Mouse (Mus musculus) cerebellum, adult 8-10 months (tissue): ENCODE measurements at regions not wholly inside any gene's neighbourhood (a gene's known extent, or its start where the extent isn't known, plus 50 kb on each side); places are given as distances from the start of the nearest gene placed in this dataset.

ENCODE experiments used
- DNase-seq: peaks from one replicate; pipeline ENCODE4 v3.0.0; 2022

DNA sequence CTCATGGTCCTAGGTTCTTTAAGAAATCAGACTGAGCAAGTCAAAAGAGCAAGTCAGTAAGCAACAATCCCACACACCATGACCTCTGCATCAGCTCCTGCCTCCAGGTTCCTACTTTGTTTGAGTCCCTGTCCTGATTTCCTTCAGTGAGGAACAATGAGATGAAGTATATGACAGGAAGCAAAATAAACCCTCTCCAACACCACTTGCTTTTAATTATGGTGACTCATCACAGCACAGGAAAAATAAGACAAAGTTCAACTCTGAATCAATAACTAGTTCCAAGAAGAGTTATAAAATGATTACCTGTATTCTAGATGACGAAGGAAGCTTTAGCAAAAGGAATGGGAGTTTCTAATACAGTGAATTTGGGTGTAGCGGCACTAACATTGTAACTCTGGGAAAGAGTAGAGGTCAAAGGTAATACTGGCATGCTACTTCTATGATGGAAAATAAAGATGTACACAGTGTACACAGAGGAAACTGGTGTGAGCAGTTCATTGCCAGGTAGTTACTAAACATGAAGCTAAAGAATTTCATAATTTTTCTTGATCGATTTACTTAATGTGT is 248.2 kb upstream of the Atp2b1 start:
- DNase-seq = no peak

DNA sequence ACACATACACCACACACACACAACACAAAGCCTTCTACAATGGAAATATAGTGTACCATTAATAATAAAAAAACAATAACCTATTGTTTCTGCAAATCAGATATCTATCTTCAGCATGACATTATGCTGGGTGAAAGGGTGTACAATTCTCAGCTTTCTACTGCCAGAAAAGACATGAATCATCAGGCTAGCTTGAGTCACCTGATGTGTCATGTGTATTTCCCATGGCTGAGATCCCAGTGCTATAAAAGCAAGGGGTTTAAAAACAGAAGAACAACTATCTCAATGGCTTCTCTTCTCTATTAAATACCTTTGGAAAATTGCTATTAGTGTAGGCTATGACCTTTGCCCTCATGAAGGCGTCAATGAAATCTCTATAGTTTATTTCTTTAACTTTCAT is 246.5 kb upstream of the Atp2b1 start:
- no peak for DNase-seq

DNA sequence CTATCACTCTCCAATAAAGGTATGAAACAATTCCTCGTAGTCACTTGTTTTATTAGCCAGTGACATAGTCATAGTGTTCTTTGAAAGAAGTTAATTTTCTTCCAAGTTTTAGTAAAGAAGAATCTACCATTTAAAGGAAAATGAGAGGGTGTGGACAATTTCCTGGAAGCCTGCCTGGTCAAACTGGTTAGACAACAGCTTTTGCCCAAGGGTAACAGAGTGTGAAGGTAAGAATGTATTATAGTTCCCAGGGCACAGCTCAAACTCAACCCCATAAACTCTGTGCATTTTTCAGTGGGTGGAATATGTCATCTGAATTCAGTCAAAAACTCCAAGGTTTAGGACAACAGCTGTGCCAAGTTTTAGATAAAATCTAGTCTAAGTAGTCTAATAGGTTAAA is 240.1 kb upstream of the Atp2b1 start:
- DNase-seq = no peak

DNA sequence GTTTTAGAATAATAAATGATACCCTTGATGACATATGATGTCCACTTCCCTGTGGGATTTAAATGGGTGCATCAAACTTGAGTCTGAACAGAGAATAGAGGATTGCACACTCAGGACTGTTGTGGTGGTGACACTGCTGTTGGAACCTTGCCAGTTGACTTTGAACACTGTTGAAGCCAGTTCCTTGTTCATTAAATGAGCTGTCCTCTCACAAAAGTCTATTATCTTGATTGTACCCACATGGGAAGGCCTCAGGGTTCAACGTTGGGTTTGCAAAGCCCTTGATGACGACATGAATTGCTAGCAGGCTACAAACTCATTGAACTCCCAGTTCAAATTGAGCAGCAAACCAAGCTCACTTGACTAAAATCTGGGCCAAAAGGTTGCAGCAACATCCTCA is 237.3 kb upstream of the Atp2b1 start:
- DNase-seq = no peak

DNA sequence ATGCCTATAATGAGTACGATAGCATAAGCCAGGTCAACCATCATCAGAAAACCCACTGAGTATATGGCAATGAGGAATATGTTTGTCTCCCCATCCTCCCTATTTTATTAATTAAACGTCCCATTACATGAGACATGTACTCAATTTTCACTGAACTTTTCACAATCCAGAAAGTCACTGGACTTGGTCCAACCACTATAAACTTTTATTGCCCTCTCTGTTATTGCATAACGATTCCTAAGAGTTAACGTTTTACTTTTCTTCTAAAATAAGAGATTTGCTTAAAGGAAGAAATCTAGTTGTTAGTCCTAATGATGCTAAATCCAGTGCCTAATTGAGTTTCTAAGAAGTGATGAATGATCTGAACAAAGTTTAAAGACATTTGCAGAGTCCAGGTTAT is 236.0 kb upstream of the Atp2b1 start:
- DNase-seq = no peak

DNA sequence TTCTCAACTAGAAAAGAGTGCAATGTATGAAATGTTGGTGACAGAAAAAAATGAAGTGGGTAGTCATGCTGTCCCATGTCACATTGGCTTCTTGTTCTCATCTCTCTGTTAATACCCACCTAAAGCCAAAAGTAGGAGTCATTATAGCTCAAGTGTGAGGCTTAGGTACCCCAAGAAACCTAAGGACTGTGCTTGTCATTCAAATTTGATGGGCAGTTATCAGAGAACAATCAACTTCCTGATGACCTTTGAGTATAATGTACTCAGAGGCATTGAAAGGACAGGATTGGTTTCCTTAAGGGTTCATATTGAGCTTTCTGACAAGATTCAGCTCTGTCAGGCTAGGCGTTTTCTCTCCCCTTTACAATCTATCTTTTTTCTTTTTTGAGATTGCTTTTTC is 231.8 kb upstream of the Atp2b1 start:
- no peak for DNase-seq

DNA sequence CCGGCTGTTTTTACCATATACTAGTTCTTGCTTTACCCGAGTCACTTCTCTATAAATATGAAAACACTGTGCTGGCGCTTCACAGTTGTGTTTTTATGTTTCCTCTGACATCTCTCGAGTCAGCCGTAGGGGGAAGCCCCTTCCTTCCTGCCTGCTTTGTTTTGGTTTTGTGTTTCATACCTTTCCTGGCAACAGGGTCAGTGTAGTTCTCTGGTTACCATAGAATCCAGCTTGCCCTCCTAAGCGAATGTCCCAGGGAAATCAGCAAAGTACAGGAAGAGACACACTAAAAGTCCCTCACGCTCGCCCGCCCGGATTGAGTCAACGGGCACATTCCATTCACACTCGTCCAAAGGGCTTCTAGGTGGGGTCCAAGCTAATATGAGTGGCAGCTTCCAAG is 230.0 kb upstream of the Atp2b1 start:
- DNase-seq = no peak

DNA sequence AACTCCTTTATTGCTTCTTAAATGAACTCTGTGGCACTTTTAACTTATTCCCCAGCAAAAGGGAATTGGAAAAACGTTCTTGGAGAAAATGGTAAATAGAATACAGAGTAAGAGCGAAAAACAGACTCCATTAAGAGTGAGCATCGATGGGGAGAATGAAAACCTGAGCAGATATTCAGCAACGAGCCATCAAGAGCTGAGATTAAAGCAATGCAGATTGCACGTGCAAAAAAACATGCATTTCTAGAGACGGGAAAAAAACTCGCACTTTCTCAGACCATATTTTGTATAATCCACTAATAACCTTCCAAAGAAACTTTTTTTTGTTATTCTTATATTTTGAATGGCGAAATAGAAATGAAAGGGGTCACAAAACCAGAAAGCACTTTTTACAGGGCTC is 229.5 kb upstream of the Atp2b1 start:
- no peak for DNase-seq

DNA sequence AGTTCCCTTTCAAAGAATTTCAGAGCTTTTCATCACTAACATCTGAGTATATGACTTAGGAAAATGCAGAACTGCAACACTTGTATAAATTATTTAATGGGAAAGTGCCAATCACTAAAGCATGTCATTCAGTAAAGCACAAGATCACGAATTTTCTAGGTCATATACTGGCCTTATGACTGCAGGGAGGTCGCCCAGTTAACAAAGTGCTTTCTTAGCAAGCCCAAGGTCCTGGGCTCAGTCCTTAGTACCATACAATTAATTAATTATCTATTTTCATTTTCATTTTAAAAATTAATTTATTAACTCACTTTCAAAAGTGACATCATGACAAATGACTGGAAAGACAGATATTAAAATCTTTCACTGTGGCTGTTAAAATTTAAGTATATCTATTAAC is 228.5 kb upstream of the Atp2b1 start:
- DNase-seq = no peak

DNA sequence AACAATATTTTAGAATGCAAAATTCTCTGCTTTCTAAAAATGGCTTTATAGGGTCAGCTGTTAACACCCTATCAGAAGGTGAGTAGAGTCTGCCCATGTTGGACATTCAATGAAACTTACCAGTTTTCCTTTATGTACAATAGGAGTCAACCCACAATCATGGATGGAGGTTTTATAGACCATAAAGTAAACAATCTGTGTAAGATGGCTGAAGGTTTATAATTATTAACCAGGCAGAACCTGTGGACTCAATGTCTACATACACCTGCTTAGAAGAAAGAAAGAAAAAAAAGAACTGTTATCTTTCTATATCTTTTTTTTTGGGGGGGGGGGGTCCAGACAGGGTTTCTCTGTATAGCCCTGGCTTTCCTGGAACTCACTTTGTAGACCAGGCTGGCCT is 227.8 kb upstream of the Atp2b1 start:
- no peak for DNase-seq

DNA sequence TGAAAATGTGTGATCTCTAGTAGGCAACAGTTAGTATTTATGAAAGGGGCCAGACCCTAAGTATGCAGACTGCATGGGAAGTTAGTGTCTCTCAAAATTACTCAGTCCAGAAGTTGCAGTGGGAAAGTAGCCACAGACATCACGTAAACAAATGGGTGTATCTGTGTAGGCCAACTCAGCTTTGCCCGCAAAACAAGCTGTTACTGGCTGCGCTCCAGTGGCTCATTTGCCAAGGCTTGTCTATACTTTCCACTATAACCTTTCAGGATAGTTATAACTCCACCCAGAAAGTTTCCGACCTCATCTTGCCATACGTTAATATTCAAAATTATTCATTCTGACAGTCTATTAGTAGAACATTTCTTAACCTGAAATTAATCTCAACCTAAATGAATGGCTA is 222.4 kb upstream of the Atp2b1 start:
- no peak for DNase-seq

DNA sequence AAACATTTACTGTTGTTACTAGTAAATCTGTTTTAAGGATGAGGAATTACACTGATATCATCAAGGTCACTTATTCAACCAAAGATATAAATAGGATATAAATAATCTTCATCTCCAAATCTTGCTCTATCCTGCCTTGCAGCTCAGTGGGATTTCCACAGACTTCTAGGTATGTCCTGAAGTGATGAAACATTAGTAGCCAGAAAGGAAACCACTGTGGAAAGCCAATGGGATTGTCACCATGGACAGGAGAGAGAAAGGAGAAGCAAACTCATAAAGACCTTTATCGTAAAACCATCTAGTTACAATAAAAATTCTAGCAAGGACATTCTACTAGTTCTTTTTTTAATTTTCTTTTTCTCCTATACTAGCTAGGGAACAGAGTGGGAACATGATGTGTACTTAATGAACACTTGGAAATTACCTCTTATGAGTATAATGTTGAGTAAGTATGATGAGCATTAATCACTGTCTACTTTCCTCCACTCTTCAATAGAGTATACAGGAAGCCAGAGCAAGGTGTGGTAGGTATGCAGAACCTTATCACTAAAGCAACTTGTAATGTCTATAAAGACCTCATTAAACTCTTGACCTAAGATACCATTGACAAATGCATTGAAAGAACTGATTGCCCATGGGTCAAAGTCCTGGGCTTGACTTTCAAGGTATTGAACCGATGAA is 219.4 kb upstream of the Atp2b1 start:
- DNase-seq = no peak

DNA sequence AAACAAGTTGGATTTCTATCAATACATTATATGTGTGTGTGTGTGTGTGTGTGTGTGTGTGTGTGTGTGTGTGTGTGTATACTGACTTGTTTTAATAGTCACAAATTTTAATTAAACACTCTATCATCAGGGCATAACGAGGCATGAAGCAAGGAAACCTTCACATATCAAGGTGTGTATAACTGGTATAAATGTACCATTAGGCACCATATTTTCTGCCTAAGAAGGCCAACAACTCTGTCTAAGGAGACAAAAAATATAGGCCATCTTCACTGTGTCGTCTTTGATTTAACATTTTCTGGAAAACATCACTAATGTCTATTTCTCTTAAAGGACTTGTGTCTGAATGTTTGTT is 218.9 kb upstream of the Atp2b1 start:
- DNase-seq = no peak

DNA sequence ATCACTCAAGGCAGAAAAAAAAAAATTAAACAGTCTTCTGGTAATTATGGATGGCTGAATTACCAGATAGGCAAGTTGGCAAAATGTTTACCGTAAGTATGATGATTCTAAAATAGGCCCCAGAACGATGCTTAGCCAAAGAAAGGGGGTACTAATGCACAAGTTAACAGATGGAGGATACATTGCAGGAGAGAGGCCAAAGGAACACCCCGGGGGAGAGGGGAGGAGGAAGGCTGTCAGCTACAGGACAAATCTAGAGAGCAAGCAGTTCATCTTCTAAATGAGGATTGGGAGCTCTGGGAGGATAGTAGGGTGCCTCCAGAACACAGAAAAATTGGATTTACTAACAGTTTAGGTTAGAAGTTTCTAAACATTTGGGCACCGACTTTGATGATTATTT is 216.3 kb upstream of the Atp2b1 start:
- peak; percentile 29 for DNase-seq

DNA sequence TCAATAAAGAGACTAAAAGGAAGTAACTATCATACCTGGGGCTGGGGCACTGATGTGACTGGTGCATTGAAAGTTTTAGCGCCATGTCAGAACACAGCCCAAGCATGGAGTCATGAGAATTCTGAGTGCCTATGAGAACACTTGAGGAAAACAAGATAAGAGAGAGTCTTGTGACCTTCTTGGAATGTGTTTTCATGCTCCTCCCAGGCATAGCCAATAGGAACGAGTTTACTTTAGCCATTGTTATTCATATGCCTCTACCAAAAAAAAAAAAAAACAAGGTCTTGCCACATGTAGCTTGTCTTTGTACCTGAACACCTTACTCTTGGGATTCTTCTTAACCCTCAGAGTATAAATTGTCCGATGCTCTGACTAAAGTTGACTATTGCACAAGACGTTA is 214.6 kb upstream of the Atp2b1 start:
- DNase-seq = no peak

DNA sequence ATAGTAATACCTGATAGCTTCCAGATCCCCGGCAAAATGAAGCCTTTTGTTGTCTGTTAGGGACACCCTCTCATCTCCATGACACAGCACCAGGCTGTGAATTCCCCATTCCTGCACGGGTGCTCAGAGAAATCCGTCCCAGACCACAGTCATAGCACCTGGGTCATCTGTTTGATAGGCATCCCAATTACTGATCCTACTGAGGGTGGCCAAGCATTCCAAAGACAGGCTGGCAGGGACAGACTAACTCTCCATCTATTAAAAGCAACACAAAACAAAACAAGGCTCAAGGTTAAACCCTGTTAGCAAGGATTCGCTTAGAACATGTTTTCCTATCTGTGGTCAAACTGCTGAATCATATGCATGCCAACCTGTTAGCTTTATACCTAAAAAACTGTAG is 213.8 kb upstream of the Atp2b1 start:
- DNase-seq = no peak

DNA sequence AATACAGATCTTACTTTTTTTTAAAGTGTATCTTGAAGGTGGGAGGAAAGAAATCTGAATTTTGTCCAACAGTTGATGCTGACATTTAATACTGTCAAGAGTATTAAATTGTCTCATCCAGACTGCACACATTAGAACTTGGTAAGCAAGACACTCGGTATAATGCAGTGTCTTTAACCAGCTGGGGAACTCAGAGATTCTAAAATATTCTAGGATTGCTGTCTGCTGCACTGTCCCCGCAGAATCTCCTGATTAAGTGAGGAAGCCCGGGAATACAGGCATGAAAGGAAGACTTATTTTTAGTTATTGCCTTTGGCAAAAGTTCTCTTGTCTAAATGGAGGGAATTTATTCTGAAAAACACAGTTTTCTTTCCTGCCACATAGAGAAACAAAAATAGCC is 212.9 kb upstream of the Atp2b1 start:
- DNase-seq = no peak

DNA sequence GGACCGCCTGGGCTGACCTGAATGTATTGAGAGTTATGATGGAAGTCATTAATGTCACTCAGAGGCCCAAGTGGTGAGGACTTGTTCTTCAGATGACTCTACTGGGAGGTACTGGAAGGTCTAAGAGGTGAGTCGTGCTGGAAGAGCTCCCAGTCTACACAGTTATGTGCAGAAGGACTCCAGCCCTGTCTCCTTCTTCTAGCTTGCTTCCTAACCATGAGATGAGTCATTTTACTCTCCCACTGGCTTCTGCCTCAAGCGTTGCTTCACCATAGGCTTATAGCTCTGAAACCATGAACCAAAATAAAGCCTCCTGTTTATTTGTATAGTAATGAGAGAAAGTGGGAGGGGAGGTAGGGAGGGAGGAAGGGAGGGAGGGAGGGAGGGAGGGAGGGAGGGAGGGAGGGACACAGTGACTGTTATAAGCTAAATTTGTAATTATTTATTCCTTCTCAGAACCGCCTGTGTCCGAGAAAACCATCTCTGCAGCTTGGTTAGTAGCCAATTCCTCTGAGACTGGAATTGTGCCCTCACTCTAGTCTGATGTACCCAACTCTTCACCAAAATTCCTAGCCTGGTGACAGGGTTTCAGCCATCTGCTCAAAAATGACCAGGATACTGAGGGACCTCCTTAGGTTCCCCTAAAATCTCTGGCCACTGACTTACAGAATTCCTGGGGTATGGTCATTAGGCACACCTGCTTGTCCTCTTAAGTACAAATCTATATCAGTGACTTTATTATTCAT is 211.6 kb upstream of the Atp2b1 start:
- DNase-seq = peak; percentile 29

DNA sequence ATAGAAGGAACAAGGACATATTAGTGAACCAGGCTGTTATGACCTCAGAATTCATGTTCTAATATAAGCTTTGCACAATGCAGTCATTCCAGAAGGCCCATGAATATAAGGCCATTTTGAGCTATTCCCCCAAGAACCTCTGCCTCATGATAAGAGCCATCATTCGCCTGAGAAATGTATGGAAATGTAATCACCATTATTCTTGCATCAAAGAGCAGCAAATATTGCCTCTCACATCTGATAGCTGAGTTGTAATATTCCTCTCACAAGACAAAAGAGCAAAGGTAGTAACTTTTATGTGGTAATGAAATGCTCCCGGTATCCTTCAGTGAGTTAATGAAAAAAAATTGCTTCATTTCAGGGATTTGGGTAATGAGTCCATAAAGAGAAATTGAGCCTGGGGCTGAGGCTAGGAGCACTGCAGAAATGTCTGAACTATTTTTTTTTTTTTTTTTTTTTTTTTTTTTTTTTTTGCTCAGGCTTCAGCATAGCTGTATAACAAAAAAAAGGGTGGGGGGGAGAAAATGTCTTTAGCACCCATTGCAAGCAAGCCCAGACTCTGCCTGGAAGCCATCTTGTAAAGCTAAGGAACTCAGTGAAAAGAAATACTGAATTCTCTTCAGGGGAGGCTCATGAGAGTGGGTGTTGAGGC is 210.4 kb upstream of the Atp2b1 start:
- DNase-seq = no peak

DNA sequence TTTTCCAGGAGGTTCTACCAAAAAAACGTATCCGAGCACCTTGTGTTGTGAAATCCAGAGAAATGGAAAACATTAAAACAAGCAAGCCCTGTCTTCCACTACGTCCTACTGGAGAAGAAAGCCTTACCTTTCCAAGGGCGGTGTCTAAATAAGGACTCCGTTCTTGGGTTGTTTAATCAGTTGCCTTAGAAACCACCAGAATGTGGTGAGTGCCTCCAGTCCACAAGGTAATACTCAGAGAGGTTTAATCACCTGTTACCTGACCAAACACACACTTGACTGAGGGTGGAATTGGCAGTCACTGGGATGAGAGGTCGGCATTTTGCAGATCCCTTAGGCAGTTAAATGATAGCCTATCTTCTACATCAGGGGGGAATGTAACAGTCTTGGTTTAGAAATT is 209.6 kb upstream of the Atp2b1 start:
- no peak for DNase-seq

DNA sequence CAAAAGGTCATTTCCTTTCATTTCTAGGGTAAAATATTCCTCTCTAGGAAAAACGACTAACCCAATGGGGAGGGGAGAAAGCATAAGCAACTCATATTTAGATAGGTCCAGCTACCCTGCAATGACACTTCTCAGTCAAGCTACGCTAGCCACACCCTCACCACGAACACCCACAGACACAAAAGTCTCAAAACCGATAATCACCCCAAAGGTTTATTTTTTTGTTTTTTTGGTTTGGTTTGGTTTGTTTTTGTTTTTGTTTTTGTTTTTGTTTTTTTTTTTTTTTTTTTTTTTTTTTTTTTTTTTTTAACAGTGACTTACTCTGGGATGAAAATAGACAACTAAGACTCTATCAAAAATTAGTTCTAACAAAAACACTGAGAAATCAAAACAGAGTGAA is 196.3 kb upstream of the Atp2b1 start:
- DNase-seq = no peak

DNA sequence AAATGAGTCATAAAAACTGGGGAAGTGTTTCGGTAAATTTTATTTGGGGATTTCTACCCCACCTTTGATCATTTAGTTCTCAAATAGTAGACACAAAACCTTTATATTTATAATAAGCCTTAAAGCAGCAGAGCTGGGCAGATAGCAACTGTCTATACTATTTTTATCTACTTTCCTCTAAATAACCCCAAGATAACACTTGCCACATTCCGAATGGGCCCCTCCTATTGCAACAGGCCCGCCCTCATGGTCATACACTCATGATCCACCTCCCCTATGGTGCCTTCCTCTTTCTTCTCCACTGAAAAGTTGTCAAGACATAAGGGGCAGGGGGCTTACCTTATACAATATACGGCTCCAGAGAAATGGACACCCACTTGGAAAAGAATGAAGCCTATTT is 195.5 kb upstream of the Atp2b1 start:
- no peak for DNase-seq

DNA sequence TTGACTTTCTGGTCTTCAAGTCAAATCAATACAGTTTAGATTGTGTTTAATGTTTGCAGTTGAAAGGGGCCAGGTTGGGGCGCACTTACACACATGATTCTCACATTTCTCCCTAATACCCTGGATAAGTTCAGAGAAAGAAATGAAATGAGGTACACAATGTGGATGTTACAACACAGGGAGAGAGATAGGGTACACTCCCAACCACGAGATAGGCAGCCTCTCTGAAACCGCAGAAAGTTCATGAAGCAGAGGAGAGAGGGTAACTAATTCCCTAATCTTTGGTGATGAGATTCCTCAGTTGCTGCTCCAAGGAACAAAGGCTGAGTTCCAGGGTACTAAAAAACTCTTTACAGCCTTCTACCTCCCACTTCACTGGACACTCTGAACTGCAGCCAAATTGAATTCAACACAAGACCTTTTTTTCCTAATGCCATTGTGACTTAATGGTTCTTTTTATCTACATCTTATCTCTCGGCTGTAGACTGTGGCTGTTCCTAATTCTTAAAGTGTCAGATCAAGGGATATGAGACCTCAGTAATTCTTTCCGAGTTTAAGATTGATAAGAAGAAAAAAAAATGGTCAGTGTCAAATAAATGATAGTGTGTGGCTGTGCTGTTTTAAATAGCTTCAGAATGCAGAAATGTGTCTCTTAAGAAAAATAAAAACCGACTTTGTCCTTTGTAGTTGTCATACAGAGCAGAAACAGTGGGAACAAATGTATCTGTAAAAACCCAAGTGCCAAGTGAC is 193.8 kb upstream of the Atp2b1 start:
- no peak for DNase-seq

DNA sequence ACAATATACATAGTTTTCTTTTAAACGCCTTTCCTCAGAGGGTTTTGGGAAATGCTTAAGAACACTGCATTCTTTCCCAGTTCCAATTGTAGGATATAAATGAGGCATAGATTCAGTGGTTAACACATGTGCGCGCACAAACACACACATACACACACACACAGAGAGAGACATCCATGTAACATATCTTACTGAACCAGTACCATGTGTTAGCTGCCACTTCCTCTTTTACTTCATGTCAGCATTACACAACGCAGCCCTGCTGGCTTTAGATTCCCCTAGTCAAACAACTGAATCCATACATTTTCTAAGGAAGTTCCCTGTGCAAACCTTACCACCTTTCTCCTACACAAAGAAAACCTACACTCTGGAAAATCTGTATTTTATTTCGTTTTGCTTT is 189.1 kb upstream of the Atp2b1 start:
- no peak for DNase-seq
